Mouse (Mus musculus) cerebellum, postnatal 36 days (tissue): ENCODE data around the gene Trim47.
"Not testable (repeated sequence)": the region's sequence is repeated elsewhere in the genome, so short reads cannot be mapped to it uniquely, and the experiment has no call there.

Source experiments
- DNase-seq, 2 experiments: peaks; one replicate each; pipeline ENCODE4 v3.0.0; 2021 to 2022; ENCODE audit warnings: mixed read lengths in 2 of 2

Gene Trim47

GRCm38 (mm10) chr11:116134171-116134570, 7.2 kb upstream of the Trim47 start:
- DNase-seq, result no peak

- no peak for DNase-seq
These were observed 6.5 kb upstream of the Trim47 start for GRCm38 (mm10) chr11:116133497-116133896.

- DNase-seq, result no peak
These were observed 5.6 kb upstream of the Trim47 start for GRCm38 (mm10) chr11:116132366-116133333.

- no peak for DNase-seq
These were observed 4.5 kb upstream of the Trim47 start for GRCm38 (mm10) chr11:116131349-116132170.

DNA sequence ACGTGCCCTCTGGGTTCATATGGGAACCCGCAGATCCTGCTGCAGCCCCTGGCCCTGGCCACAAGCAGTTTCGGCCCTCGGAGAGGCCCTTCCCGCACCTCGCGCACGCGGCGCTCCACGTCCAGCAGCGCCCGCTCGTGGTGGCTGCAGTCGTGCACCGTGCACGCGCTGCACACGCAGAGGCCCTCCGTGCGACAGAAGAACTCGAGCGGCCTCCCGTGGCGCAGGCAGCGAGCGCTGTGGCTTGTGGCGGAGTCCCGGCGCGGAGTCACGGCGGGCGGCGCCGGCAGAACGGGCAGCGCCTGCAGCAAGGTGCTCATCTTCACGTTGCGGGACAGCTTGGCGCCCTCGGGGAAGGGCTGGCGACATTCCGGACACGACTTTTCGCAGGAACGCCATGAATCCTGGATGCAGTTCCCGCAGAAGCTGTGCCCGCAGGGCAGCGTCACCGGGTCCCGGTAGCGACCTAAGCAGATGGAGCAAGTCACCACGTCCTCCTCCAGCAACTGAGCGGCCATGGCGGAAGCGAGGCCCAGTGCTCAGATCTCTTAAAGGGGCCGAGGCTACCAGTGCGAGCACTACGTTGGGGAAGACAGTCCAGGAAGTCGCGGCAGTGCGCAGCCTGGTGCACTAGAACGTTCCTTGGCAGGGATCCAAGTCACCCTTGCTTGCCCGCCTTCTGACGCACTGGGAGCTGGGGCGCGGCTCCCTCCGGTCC, 3.6 kb upstream of the Trim47 start, which contains the start of gene Trim65:
TSS of gene Trim65 (minus strand) at position 641 of the 718 bp plus-strand sequence.
- peak; percentile 82 to 89 for DNase-seq

GRCm38 (mm10) chr11:116129993-116130487, 3.0 kb upstream of the Trim47 start:
- no peak for DNase-seq

GRCm38 (mm10) chr11:116129091-116129790, 2.2 kb upstream of the Trim47 start:
- DNase-seq, result no peak

GRCm38 (mm10) chr11:116127986-116128385, 976 bp upstream of the Trim47 start:
- no peak for DNase-seq

GRCm38 (mm10) chr11:116126261-116126660, 749 bp downstream of the Trim47 start:
- DNase-seq, result no peak

DNA sequence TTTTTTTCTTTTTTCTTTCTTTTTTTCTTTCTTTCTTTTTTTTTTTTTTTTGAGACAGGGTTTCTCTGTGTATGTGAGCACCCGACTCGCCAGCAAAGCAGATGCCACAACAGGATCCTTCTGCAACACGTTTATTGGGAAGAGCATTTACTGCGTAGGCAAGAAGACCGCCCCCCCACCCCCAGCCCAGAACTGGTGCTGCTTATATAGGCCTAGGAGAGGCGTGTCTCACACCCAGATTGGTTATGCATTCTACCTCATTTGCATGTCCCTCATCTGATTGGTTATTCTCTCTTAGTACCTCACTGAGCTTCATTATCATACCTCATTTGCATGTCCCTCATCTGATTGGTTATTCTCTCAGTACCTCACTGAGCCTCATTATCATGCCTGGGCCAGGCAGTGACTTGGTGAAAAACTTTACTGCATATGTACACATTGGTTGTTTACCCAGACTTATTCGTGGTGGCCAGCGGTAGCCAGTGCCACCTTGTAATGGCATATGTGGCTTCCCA, 5.2 kb downstream of the Trim47 start:
- not testable (repeated sequence) for DNase-seq

DNA sequence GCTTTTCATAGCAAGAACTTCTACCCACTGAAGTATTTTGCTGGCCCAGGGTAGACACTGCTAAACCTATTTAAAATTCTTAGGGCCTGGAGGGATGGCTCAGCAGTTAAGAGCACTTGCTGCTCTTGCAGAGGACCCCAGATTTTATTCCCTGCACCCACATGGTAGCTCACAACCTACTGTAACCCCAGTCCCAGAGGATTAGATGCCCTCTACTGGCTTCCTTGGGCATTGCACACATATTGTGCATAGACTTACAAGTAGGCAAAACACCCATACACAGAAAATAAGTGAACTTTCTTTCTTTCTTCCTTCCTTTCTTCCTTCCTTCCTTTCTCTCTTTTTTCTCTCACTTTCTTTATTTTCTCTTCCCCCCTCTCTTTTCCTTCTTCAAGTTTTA, 9.2 kb downstream of the Trim47 start:
- DNase-seq, result no peak

DNA sequence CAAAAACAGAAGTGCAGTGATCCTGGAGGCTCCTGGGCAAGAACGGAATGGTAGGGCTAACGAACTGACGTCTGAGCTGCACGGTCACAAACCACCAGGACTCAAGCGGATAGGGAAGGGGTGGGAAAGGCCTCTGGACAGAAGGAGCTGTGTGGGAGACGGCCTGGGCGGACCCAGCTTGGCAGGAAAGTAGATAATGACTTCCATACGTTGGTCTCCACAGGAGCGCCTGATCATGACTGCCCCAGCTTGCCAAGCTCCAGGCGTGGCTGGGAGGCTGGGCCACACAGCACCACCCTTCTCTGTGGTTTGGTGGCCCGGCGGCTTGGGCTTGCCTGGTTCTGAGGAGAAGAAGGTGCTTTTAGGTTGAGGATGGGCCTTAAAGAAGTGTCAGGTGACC, 9.8 kb downstream of the Trim47 start:
- no peak for DNase-seq

DNA sequence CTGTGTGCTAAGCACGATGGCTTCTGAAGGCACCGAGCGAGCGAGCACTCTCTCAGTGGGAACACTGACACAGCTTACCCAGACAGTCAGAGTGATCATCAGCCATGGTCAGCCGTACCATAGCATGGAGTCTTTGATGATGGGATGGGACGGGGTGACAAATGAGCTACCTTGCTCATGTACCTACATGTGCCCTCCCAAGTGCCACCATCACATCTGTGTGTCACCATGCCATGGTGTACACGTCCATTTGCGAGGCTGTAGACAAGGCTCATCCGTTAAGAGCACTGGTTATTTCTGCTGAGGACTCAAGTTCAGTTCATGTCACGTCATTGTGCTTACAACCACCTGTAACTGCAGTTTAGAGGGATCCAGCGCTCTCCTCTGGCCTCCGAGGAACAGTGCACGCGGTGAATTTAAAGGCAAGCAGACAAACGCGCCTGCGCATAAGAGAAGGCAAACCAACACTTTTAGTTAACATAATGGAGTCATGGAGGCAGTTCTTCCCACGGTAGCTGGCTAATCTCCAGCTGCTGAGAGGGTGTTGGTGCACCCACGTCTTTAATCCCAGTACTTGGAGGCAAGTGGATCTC, 15.3 kb downstream of the Trim47 start:
- no peak for DNase-seq

- no peak for DNase-seq
These were observed 15.9 kb downstream of the Trim47 start for GRCm38 (mm10) chr11:116111067-116111466.

DNA sequence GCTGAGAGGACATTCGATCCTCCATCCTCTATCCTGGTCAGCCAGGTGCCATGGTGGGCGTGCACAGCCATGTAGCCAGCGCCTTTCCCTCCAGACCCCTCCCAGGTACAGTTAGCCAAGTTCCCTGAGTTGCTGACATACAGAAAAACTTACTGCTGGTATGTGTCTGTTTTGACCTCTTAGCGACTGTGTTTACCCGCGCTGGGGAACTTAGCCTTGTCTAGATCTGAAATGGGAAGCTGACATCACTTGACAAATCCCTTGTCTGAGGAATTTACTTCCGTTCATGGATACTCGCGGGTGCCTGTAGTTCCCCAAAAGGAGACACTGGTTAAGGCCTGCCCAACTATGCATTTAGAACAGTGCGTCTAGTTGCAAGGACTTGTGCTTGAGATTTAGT, 16.5 kb downstream of the Trim47 start:
- no peak for DNase-seq

- DNase-seq, result no peak
These were observed 16.9 kb downstream of the Trim47 start for GRCm38 (mm10) chr11:116110131-116110530.

GRCm38 (mm10) chr11:116109441-116110081, 17.4 kb downstream of the Trim47 start:
- no peak for DNase-seq

DNA sequence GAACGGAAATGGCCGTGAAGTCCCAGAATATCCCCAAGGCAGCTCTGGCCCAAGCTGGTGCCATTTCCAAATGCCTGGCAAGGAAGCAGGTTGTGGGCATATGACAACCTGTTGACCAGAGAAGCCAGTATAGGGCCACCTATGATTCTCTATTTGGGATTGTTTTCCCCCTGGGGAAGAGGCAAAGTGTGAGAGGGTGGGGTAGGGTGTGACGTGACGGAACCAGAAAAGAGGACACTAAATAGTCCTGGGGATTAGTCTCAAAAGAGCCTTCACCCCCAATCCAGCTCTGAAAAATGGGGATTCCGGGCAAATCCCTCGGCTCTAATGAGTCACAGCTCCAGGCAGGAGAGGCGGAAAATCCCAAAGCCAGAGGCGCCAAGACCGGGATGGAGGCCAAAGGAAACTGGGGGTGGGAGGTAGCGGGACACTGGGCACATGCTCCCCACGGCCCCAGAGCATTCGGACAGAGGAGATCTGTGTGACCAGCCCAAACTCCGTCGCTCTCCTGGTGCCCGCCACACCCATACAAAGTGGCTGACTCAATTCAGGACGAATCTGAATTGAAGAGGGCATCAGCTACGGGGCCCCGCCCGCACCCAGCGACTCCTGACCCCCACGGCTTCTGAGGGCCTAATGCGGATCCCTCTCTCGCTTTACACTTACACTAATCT, 18.4 kb downstream of the Trim47 start:
- DNase-seq, result no peak

GRCm38 (mm10) chr11:116107777-116108285, 19.2 kb downstream of the Trim47 start:
- DNase-seq, result no peak
